Mouse (Mus musculus) cortical plate, adult 2 months (tissue): Measurements from ENCODE around the gene Ddr2.

Experiments
- CTCF ChIP-seq: fragments of 200-500 bp; IDR thresholded peaks from 2 replicates; pipeline ENCODE4 v1.5.1; 2011; ENCODE audit warnings: mild to moderate bottlenecking, control low read depth, low read length; ENCODE audit not compliant: insufficient read depth; ENCODE audit errors: extremely low read depth
- POLR2A ChIP-seq: fragments of 200-500 bp; IDR thresholded peaks from 2 replicates; pipeline ENCODE4 v1.6.1; 2011; ENCODE audit warnings: mild to moderate bottlenecking, low read length, control low read depth; ENCODE audit not compliant: insufficient read depth; ENCODE audit errors: extremely low read depth

GRCm38 (mm10) chr1:170141626-170142025 lies 31.1 kb upstream of the Ddr2 start:
- TF ChIP-seq CTCF, result no peak
- TF ChIP-seq POLR2A, result no peak
